Mouse (Mus musculus) liver, embryonic 15.5 days (tissue): ENCODE data around the gene Glt6d1. TPM values are rescaled to one million over a fixed set of nuclear protein-coding genes. Genes with fewer than 3 reads are reported as not detected.

Experiments used
- ATAC-seq: fragments of 200-750 bp; cut with Nextera tagmentation; 2 replicates; pipeline ENCODE4 v1.8.0; 2017; ENCODE audit warnings: moderate number of reproducible peaks, mild to moderate bottlenecking, moderate library complexity; ENCODE audit not compliant: insufficient read depth
- H3K27ac ChIP-seq: fragments of 300-500 bp; sonication (generic); replicated peaks from 2 replicates; pipeline ENCODE4 v1.5.1; 2015; ENCODE audit warnings: mild to moderate bottlenecking, inconsistent platforms
- H3K27me3 ChIP-seq: fragments of 300-500 bp; sonication (generic); 2 replicates; pipeline ENCODE4 v1.6.1; 2015; ENCODE audit warnings: mild to moderate bottlenecking, inconsistent platforms
- H3K36me3 ChIP-seq: fragments of 300-500 bp; sonication (generic); replicated peaks from 2 replicates; pipeline ENCODE4 v1.6.1; 2015; ENCODE audit warnings: moderate library complexity, mild to moderate bottlenecking, inconsistent platforms
- H3K4me1 ChIP-seq: fragments of 300-500 bp; sonication (generic); replicated peaks from 2 replicates; pipeline ENCODE4 v1.6.1; 2015; ENCODE audit warnings: inconsistent platforms
- H3K4me2 ChIP-seq: fragments of 300-500 bp; sonication (generic); 2 replicates; pipeline ENCODE4 v1.6.1; 2015; ENCODE audit warnings: moderate library complexity, mild to moderate bottlenecking, inconsistent platforms
- H3K4me3 ChIP-seq: fragments of 300-500 bp; sonication (generic); replicated peaks from 2 replicates; pipeline ENCODE4 v1.5.1; 2015; ENCODE audit warnings: mild to moderate bottlenecking, inconsistent platforms
- H3K9ac ChIP-seq: fragments of 300-500 bp; sonication (generic); 2 replicates; pipeline ENCODE4 v1.6.1; 2015; ENCODE audit warnings: moderate library complexity, mild to moderate bottlenecking, inconsistent platforms
- H3K9me3 ChIP-seq: fragments of 300-500 bp; sonication (generic); replicated peaks from 2 replicates; pipeline ENCODE4 v1.6.1; 2016; ENCODE audit warnings: inconsistent platforms
- WGBS: fragments of 180-500 bp; shearing (Covaris S2); methylation state at CpG from one replicate; pipeline ENCODE4 v1.1.7; 2015; ENCODE audit warnings: mixed read lengths; ENCODE audit not compliant: insufficient replicate concordance; 5-methylcytosine and 5-hydroxymethylcytosine counted together
- polyA plus RNA-seq: library from polyadenylated mRNA; unstranded; fragments of >200 nt; fragmentation: Nextera tagmentation; extraction: Ambion mirVana; gene quantifications from 2 replicates; pipeline ENCODE4 v1.2.1, GENCODE M21; 2015

Glt6d1 gene
- polyA plus RNA-seq, 1 experiment from 2014 or later = not detected

GRCm38 (mm10) chr2:25846516-25846915 is 30.9 kb upstream of the Glt6d1 start:
- Histone ChIP-seq H3K27me3 (no peaks in the 10 kb centered on the region), H3K4me3 (no peak overlapping the region), H3K9ac (no peak overlapping the region), H3K4me1 (no peaks in the 10 kb centered on the region), H3K27ac (no peak overlapping the region), H3K4me2 (no peak overlapping the region), H3K9me3 (no peaks in the 10 kb centered on the region), H3K36me3 (no peaks in the 10 kb centered on the region)
- WGBS = 66% methylated on average over 8 of the region's 8 CpGs
- ATAC-seq = no peak

- Histone ChIP-seq H3K9me3 (no peaks in the 10 kb centered on the region), H3K4me3 (no peak overlapping the region), H3K9ac (no peak overlapping the region), H3K36me3 (no peaks in the 10 kb centered on the region), H3K27me3 (no peaks in the 10 kb centered on the region), H3K4me2 (no peak overlapping the region), H3K4me1 (no peaks in the 10 kb centered on the region), H3K27ac (no peak overlapping the region)
- WGBS = 63% methylated on average over 3 of the region's 3 CpGs
- no peak for ATAC-seq
Observed at GRCm38 (mm10) chr2:25844097-25844496, 28.4 kb upstream of the Glt6d1 start.

GRCm38 (mm10) chr2:25842758-25843157 is 27.1 kb upstream of the Glt6d1 start:
- ATAC-seq = no peak

GRCm38 (mm10) chr2:25842161-25842560 is 26.5 kb upstream of the Glt6d1 start:
- Histone ChIP-seq H3K27ac (no peak overlapping the region), H3K4me3 (no peak overlapping the region), H3K9ac (no peak overlapping the region), H3K36me3 (no peaks in the 10 kb centered on the region), H3K4me1 (no peaks in the 10 kb centered on the region), H3K4me2 (no peak overlapping the region), H3K9me3 (no peaks in the 10 kb centered on the region), H3K27me3 (no peaks in the 10 kb centered on the region)
- WGBS = 31% methylated on average over 4 of the region's 4 CpGs
- ATAC-seq = no peak

More at GRCm38 (mm10) chr2:25842758-25843157, 27.1 kb upstream of the Glt6d1 start:
- Histone ChIP-seq H3K27ac (no peak overlapping the region), H3K27me3 (no peaks in the 10 kb centered on the region), H3K4me2 (no peak overlapping the region), H3K4me1 (no peaks in the 10 kb centered on the region), H3K9me3 (no peaks in the 10 kb centered on the region), H3K9ac (no peak overlapping the region), H3K36me3 (no peaks in the 10 kb centered on the region), H3K4me3 (no peak overlapping the region)
- 41% methylated on average over 1 of the region's 1 CpGs for WGBS

GRCm38 (mm10) chr2:25836291-25836690 is 20.6 kb upstream of the Glt6d1 start:
- Histone ChIP-seq H3K27me3 (no peaks in the 10 kb centered on the region), H3K9me3 (no peaks in the 10 kb centered on the region), H3K4me3 (no peak overlapping the region), H3K4me2 (no peak overlapping the region), H3K4me1 (no peaks in the 10 kb centered on the region), H3K9ac (no peak overlapping the region), H3K36me3 (no peaks in the 10 kb centered on the region), H3K27ac (no peak overlapping the region)
- ATAC-seq = no peak
- 17% methylated on average over 5 of the region's 5 CpGs for WGBS

- Histone ChIP-seq H3K36me3 (no peaks in the 10 kb centered on the region), H3K27ac (no peak overlapping the region), H3K4me1 (no peaks in the 10 kb centered on the region), H3K9me3 (no peaks in the 10 kb centered on the region), H3K27me3 (no peaks in the 10 kb centered on the region), H3K9ac (no peak overlapping the region), H3K4me2 (no peak overlapping the region), H3K4me3 (no peak overlapping the region)
- WGBS = 57% methylated on average over 3 of the region's 3 CpGs
- ATAC-seq = no peak
Observed at GRCm38 (mm10) chr2:25830786-25831185, 15.1 kb upstream of the Glt6d1 start.

GRCm38 (mm10) chr2:25828344-25828947 is 12.8 kb upstream of the Glt6d1 start:
- H3K36me3 ChIP-seq = no peaks in the 10 kb centered on the region
- H3K9ac ChIP-seq = no peak overlapping the region
- 38% methylated on average over 8 of the region's 8 CpGs for WGBS
- H3K27ac ChIP-seq = no peak overlapping the region
- no peaks in the 10 kb centered on the region for H3K4me1 ChIP-seq
- H3K27me3 ChIP-seq = no peaks in the 10 kb centered on the region
- H3K4me3 ChIP-seq = no peak overlapping the region
- no peak overlapping the region for H3K4me2 ChIP-seq
- ATAC-seq = no peak
- H3K9me3 ChIP-seq = no peaks in the 10 kb centered on the region

- Histone ChIP-seq H3K4me2 (no peak overlapping the region), H3K27me3 (no peaks in the 10 kb centered on the region), H3K9me3 (no peaks in the 10 kb centered on the region), H3K9ac (no peak overlapping the region), H3K36me3 (no peaks in the 10 kb centered on the region), H3K4me1 (no peaks in the 10 kb centered on the region), H3K27ac (no peak overlapping the region), H3K4me3 (no peak overlapping the region)
- 62% methylated on average over 3 of the region's 3 CpGs for WGBS
- no peak for ATAC-seq
Observed at GRCm38 (mm10) chr2:25824751-25825150, 9.1 kb upstream of the Glt6d1 start.

GRCm38 (mm10) chr2:25822806-25823205 is 7.2 kb upstream of the Glt6d1 start, which contains the start of gene Lcn9:
Gene Lcn9 (plus strand): TSS chr2:25823153.
- 52% methylated on average over 1 of the region's 1 CpGs for WGBS

GRCm38 (mm10) chr2:25813364-25813763 is 2.3 kb downstream of the Glt6d1 start:
- H3K9ac ChIP-seq = no peak overlapping the region
- no peak overlapping the region for H3K27ac ChIP-seq
- ATAC-seq = no peak
- no peaks in the 10 kb centered on the region for H3K27me3 ChIP-seq
- no peaks in the 10 kb centered on the region for H3K9me3 ChIP-seq
- WGBS = 58% methylated on average over 5 of the region's 5 CpGs
- no peak overlapping the region for H3K4me2 ChIP-seq
- no peak overlapping the region for H3K4me3 ChIP-seq
- no peaks in the 10 kb centered on the region for H3K4me1 ChIP-seq
- H3K36me3 ChIP-seq = no peaks in the 10 kb centered on the region

More at GRCm38 (mm10) chr2:25822806-25823205, 7.2 kb upstream of the Glt6d1 start, which contains the start of gene Lcn9:
- Histone ChIP-seq H3K36me3 (no peaks in the 10 kb centered on the region), H3K27ac (no peak within 1 kb of the TSS), H3K4me2 (no peak within 1 kb of the TSS), H3K4me3 (no peak within 1 kb of the TSS), H3K9ac (no peak within 1 kb of the TSS), H3K4me1 (no peaks in the 10 kb centered on the region), H3K27me3 (no peaks in the 10 kb centered on the region), H3K9me3 (no peaks in the 10 kb centered on the region)
- no peak for ATAC-seq

GRCm38 (mm10) chr2:25811711-25812110 is 3.9 kb downstream of the Glt6d1 start:
- no peak overlapping the region for H3K9ac ChIP-seq
- H3K36me3 ChIP-seq = no peaks in the 10 kb centered on the region
- H3K27me3 ChIP-seq = no peaks in the 10 kb centered on the region
- H3K4me2 ChIP-seq = no peak overlapping the region
- no peaks in the 10 kb centered on the region for H3K9me3 ChIP-seq
- H3K27ac ChIP-seq = no peak overlapping the region
- H3K4me1 ChIP-seq = no peaks in the 10 kb centered on the region
- no peak overlapping the region for H3K4me3 ChIP-seq
- 44% methylated on average over 2 of the region's 2 CpGs for WGBS
- ATAC-seq = no peak

- WGBS = 30% methylated on average over 5 of the region's 5 CpGs
- no peaks in the 10 kb centered on the region for H3K36me3 ChIP-seq
- no peak overlapping the region for H3K4me2 ChIP-seq
- H3K27me3 ChIP-seq = no peaks in the 10 kb centered on the region; the same call in 1 of the 2 replicates
- H3K9me3 ChIP-seq = no peaks in the 10 kb centered on the region
- no peak for ATAC-seq
- H3K9ac ChIP-seq = no peak overlapping the region
- H3K4me3 ChIP-seq = no peak overlapping the region
- no peaks in the 10 kb centered on the region for H3K4me1 ChIP-seq
- no peak overlapping the region for H3K27ac ChIP-seq
Observed at GRCm38 (mm10) chr2:25798065-25798464, 17.6 kb downstream of the Glt6d1 start.
